Mouse (Mus musculus) ES-CJ7 (cell line): Measurements from ENCODE around the gene Slc35g1.
A peak's percentile ranks its signal among the peaks of the same experiment; 100 is the strongest.

Experiments used
- DNase-seq: peaks from one replicate; pipeline ENCODE4 v3.0.0; 2011; ENCODE audit warnings: low read depth, low spot score

Gene Slc35g1

GRCm38 (mm10) chr19:38395701-38396632 is at the start of gene Slc35g1:
Slc35g1 (plus strand) TSS chr19:38395980.
- peak; percentile 87 for DNase-seq

- DNase-seq: peak; percentile 99
These were observed 47.3 kb upstream of the Slc35g1 start for GRCm38 (mm10) chr19:38348271-38349012.

GRCm38 (mm10) chr19:38349013-38349341 is 46.8 kb upstream of the Slc35g1 start:
- DNase-seq: peak; percentile 63

- DNase-seq: no peak
These were observed 44.6 kb upstream of the Slc35g1 start for GRCm38 (mm10) chr19:38351202-38351601.

- no peak for DNase-seq
These were observed 44.1 kb upstream of the Slc35g1 start for GRCm38 (mm10) chr19:38351728-38352127.

GRCm38 (mm10) chr19:38352495-38353130 is 43.2 kb upstream of the Slc35g1 start:
- DNase-seq: peak; percentile 79

- no peak for DNase-seq
These were observed 41.5 kb upstream of the Slc35g1 start for GRCm38 (mm10) chr19:38354279-38354678.

GRCm38 (mm10) chr19:38354819-38355360 is 40.9 kb upstream of the Slc35g1 start:
- DNase-seq: peak; percentile 77

- no peak for DNase-seq
These were observed 39.5 kb upstream of the Slc35g1 start for GRCm38 (mm10) chr19:38356211-38356828.

GRCm38 (mm10) chr19:38357956-38358623 is 37.7 kb upstream of the Slc35g1 start:
- no peak for DNase-seq

- no peak for DNase-seq
These were observed 36.5 kb upstream of the Slc35g1 start for GRCm38 (mm10) chr19:38359287-38359686.

- DNase-seq: no peak
These were observed 33.9 kb upstream of the Slc35g1 start for GRCm38 (mm10) chr19:38361850-38362249.

- no peak for DNase-seq
These were observed 32.4 kb upstream of the Slc35g1 start for GRCm38 (mm10) chr19:38363358-38363757.

GRCm38 (mm10) chr19:38363879-38364659 is 31.7 kb upstream of the Slc35g1 start:
- DNase-seq: no peak

- DNase-seq: no peak
These were observed 30.7 kb upstream of the Slc35g1 start for GRCm38 (mm10) chr19:38364939-38365614.

- DNase-seq: no peak
These were observed 23.2 kb upstream of the Slc35g1 start for GRCm38 (mm10) chr19:38372460-38373102.

GRCm38 (mm10) chr19:38373371-38373770 is 22.4 kb upstream of the Slc35g1 start:
- no peak for DNase-seq

- peak; percentile 54 for DNase-seq
These were observed 12.0 kb upstream of the Slc35g1 start for GRCm38 (mm10) chr19:38383769-38384168.

GRCm38 (mm10) chr19:38387021-38387420 is 8.8 kb upstream of the Slc35g1 start:
- DNase-seq: peak; percentile 63
